Mouse (Mus musculus) heart, adult 2 months (tissue): ENCODE data around the gene Syt12.

Experiments used
- CTCF ChIP-seq: fragments of 200-600 bp; IDR thresholded peaks from 2 replicates; pipeline ENCODE4 v1.8.1; 2022; ENCODE audit warnings: antibody characterized with exemption, mild to moderate bottlenecking, moderate library complexity
- EP300 ChIP-seq: fragments of 200-500 bp; IDR thresholded peaks from 2 replicates; pipeline ENCODE4 v1.6.1; 2011; ENCODE audit warnings: low read depth, low read length, control low read depth; ENCODE audit not compliant: insufficient read depth
- POLR2A ChIP-seq: fragments of 200-500 bp; IDR thresholded peaks from 2 replicates; pipeline ENCODE4 v1.6.1; 2011; ENCODE audit warnings: mild to moderate bottlenecking, low read depth, low read length, control low read depth; ENCODE audit not compliant: insufficient read depth

GRCm38 (mm10) chr19:4437886-4438285 is 39.4 kb downstream of the Syt12 start:
- TF ChIP-seq EP300: no peak
- no peak for TF ChIP-seq POLR2A
- TF ChIP-seq CTCF: no peak
